Mouse (Mus musculus): ENCODE results near the gene Med28. TPM values are rescaled to one million over a fixed set of nuclear protein-coding genes. Genes with fewer than 3 reads are reported as not detected.

The Med28 gene
- 100 to 1,000 TPM in 1 of 2 experiments, 10 to 100 TPM in 1; 99.3 to 110 TPM for total RNA-seq (2021)

GRCm38 (mm10) chr5:45519960-45520808 is at the start of gene Med28:
Gene Med28 (plus strand): TSS chr5:45520229.
- DNase-seq (ENCODE audit: extremely low spot score in 1 of 2, low spot score in 1 of 2), result peak; percentile 89 to 90

GRCm38 (mm10) chr5:45472880-45473450 is 47.1 kb upstream of the Med28 start:
- DNase-seq (ENCODE audit: extremely low spot score in 1 of 2, low spot score in 1 of 2), result no peak

- no peak for DNase-seq (ENCODE audit: extremely low spot score in 1 of 2, low spot score in 1 of 2)
Measured at GRCm38 (mm10) chr5:45473521-45473920, 46.5 kb upstream of the Med28 start.

- DNase-seq (ENCODE audit: extremely low spot score in 1 of 2, low spot score in 1 of 2), result peak in 1 of 2 experiments; percentile 40
Measured at GRCm38 (mm10) chr5:45474215-45474614, 45.8 kb upstream of the Med28 start.

GRCm38 (mm10) chr5:45474758-45475157 is 45.3 kb upstream of the Med28 start:
- no peak for DNase-seq (ENCODE audit: extremely low spot score in 1 of 2, low spot score in 1 of 2)

GRCm38 (mm10) chr5:45475771-45476170 is 44.3 kb upstream of the Med28 start:
- DNase-seq (ENCODE audit: extremely low spot score in 1 of 2, low spot score in 1 of 2), result no peak

- no peak for DNase-seq (ENCODE audit: extremely low spot score in 1 of 2, low spot score in 1 of 2)
Measured at GRCm38 (mm10) chr5:45476288-45476687, 43.7 kb upstream of the Med28 start.

GRCm38 (mm10) chr5:45477601-45478000 is 42.4 kb upstream of the Med28 start:
- DNase-seq (ENCODE audit: extremely low spot score in 1 of 2, low spot score in 1 of 2), result no peak

GRCm38 (mm10) chr5:45480066-45480465 is 40.0 kb upstream of the Med28 start:
- no peak for DNase-seq (ENCODE audit: extremely low spot score in 1 of 2, low spot score in 1 of 2)

GRCm38 (mm10) chr5:45481125-45481524 is 38.9 kb upstream of the Med28 start:
- no peak for DNase-seq (ENCODE audit: extremely low spot score in 1 of 2, low spot score in 1 of 2)

GRCm38 (mm10) chr5:45482607-45483006 is 37.4 kb upstream of the Med28 start:
- no peak for DNase-seq (ENCODE audit: extremely low spot score in 1 of 2, low spot score in 1 of 2)

GRCm38 (mm10) chr5:45483654-45484053 is 36.4 kb upstream of the Med28 start:
- DNase-seq (ENCODE audit: extremely low spot score in 1 of 2, low spot score in 1 of 2), result no peak

GRCm38 (mm10) chr5:45491776-45492175 is 28.3 kb upstream of the Med28 start:
- DNase-seq (ENCODE audit: extremely low spot score in 1 of 2, low spot score in 1 of 2), result no peak

- peak; percentile 93 to 94 for DNase-seq (ENCODE audit: extremely low spot score in 1 of 2, low spot score in 1 of 2)
Measured at GRCm38 (mm10) chr5:45493191-45494092, 26.6 kb upstream of the Med28 start, which contains the start of gene Lap3. Gene Lap3 (plus strand): TSS chr5:45493374.

- DNase-seq (ENCODE audit: extremely low spot score in 1 of 2, low spot score in 1 of 2), result no peak
Measured at GRCm38 (mm10) chr5:45494093-45494755, 25.8 kb upstream of the Med28 start.

GRCm38 (mm10) chr5:45495429-45495975 is 24.5 kb upstream of the Med28 start:
- DNase-seq (ENCODE audit: extremely low spot score in 1 of 2, low spot score in 1 of 2), result no peak

- DNase-seq (ENCODE audit: extremely low spot score in 1 of 2, low spot score in 1 of 2), result no peak
Measured at GRCm38 (mm10) chr5:45496042-45496441, 24.0 kb upstream of the Med28 start.

- DNase-seq (ENCODE audit: extremely low spot score in 1 of 2, low spot score in 1 of 2), result no peak
Measured at GRCm38 (mm10) chr5:45496479-45496878, 23.6 kb upstream of the Med28 start.

GRCm38 (mm10) chr5:45496930-45497550 is 23.0 kb upstream of the Med28 start:
- no peak for DNase-seq (ENCODE audit: extremely low spot score in 1 of 2, low spot score in 1 of 2)
